Mouse (Mus musculus) left cerebral cortex, postnatal 10 days (tissue): ENCODE results near the gene Popdc2. TPM values are rescaled to one million over a fixed set of nuclear protein-coding genes. Genes with fewer than 3 reads are reported as not detected.

Experiments
- DNase-seq, 2 experiments: peaks; one replicate each; pipeline ENCODE4 v3.0.0; 2021 to 2022; ENCODE audit warnings: low spot score in 2 of 2, mixed read lengths in 1 of 2; ENCODE audit errors: extremely low spot score in 1 of 2
- intact Hi-C: fragments of 180-260 bp; cut with DNase I; formaldehyde crosslinking; loops from one replicate; pipeline ENCODE4 v1.15.1; 2025
- total RNA-seq, 2 experiments: library from RNA; stranded (reverse); gene quantifications; 2 replicates each; pipeline ENCODE4 v1.2.3; 2021

Gene Popdc2
- total RNA-seq, 2 experiments from 2014 or later: 0.53 TPM; not detected in 1

DNA sequence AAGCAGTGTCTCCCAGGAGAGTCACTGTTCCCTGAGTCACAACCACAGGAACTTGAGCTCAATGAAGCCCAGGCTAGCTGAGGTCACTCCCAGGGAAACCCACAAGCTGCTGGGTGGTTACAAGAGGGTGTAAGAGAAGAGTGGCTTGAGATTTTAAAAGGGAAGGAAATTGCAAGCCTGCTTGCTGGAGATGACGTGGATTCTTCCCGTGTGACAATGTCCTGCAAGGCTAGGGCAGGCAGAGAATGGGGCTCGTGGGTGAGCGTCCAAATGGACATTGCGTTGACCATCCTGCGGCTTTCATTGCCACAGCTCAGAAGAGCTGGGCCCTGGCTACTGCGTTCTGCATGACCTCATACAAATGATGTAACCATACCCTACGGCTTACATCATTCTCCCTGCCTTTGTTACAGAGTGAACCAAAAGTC, 32.2 kb downstream of the Popdc2 start:
- no peak for DNase-seq
- intact Hi-C loops: no loop called here

DNA sequence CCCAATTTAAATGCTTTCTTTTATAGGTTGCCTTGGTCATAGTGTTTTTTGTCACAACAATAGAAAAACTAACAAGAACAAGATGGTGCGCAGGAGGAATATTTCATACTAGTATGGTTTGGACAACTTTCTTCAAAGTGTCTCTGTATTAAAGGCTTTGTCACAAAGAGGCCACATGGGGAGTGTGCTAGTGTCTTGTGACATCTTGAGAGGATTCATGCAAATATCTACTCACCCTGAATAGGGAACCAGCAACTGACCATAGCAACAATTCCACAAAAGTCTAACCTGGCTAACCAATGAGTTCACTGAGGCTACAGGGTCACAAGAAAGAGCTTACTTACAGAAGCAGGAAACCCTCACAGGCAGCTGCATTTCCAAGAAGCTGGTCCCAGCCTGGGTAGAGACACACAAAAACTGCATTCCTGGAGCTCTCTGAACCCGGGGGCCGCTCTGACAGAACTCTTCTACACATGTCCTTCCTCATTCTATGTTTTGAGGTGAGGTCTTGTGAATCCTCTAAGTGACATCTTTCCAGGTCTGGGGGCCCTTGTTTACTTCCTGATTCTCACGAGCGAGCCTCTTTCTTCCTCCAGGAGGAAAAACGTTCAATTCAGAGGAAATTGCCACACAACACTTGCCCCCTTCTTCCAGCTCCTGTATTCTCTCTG, 33.2 kb downstream of the Popdc2 start:
- DNase-seq: no peak
- intact Hi-C loops: no loop called here

DNA sequence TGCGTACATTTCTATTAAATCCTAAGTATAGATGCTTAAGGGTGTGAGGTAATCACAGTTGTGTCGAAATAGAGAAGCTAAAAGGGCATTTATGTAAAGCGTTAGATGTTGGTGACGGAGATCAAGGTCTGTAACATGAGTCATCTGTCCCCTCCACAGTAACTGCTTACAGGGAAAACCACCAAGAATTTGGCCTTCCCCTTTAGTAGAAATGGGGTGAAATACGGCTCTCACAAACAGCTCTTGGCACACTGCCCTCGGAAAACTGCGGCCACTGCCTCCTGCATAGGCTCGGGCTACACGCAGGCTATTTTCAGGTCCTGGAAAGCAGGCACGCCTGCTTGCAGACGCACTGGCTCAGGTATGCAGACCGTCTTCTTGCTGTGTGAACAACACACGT, 34.1 kb downstream of the Popdc2 start:
- intact Hi-C loops: no loop called here
- peak in 1 of 2 experiments; percentile 65 for DNase-seq

DNA sequence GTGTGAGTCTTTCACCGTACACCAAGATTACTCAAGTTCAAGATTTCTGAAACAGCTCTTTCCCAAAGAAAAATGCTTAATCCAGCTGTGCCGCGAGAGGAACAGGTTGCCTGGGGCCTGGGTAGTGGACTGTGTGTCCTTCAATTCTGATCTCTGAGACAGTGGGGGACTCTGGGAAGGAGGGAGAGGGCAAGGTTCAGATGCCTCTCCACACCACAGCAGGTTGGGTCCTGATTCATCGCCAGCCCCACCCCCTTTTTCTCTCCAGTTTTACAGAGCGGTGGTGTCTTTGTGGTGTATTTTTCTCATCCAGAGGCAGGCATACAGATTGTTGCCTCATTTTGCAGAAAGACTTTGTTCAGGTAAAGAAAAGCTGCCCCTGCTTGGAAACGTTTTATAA, 36.3 kb downstream of the Popdc2 start:
- no peak for DNase-seq
- intact Hi-C loops: no loop called here

DNA sequence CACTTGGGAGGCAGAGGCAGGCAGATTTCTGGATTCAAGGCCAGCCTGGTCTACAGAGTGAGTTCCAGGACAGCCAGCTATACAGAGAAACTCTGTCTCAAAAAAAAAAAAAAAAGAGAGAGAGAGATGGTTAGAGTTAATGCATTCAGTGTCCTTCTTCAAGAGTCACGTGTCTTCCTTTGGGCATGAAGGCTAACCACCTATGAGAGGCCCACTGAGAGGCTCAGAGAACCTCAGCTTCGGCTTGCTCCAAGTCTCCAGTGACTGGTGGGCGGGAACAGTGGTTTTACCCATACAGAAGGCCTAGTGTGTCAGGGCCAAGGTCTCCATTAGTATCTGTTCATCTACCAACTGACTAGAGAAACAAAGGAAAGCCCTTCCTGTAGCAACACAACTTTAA, 37.1 kb downstream of the Popdc2 start:
- intact Hi-C loops: no loop called here
- DNase-seq: no peak

DNA sequence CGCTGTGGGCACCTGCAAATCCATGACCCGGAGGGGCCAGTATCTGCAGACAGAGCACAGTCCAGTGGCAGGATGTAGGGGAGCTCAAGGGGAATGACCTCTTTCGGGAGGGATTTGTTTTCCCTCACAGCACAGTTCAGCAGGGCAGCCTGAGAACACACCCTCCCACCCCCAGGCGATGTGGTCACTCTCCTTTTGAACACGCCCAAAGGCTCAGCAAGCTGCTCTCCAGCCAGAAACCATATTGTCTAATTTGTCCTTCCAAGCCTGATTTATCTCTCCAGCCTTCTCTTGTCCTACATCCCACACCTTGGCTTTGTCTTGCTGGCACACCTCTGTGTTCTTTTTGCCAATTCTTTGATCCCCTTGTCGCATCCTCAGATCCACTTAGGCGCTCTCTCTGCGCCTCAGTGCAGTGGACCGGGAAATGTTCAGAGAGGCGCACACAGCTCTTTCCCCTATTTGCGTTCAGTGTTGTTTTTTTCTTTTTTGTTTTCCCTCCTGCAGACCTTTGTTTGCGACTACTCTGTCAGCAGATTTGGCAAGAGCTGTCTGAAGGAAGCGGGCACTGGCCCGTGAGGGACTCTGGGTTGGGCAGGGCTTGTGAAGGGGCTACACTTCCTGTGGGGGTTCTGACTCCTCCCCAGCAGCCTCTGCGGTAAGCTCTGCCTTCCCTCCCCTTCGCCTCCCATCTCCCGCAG, 37.7 kb downstream of the Popdc2 start:
- peak; percentile 26 to 77 for DNase-seq
- intact Hi-C loops: no loop called here

DNA sequence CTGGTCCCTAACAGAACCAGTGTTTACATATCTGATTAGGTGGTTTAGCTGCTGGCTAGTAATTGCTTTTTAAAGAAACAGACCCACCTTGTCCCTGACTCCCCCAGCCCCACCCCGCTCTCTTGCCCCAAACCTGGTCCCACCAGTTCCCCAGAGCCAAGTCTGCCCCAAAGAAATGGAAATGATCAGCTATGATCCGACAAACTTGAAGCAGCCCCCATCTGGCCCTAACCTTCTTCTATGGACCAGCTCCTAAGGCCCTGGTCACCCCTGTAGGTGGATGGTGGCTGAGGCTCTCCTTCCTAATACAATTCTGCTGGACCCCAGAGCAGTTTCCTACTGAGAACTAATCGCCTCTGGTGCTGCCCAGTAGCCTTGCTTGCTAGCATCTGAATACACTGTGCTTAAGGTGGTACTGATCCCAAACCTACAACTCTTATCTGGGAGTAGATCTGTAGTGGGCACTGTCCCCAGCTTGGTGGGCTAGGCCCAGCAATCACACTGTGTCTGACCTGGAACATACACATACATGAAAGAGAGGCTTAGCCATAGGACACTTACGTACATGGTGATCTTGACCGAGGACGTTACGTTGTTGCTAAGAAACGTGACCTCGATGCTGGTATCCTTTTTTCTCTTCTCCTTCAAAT, 38.4 kb downstream of the Popdc2 start:
- no peak for DNase-seq
- intact Hi-C loops: no loop called here

DNA sequence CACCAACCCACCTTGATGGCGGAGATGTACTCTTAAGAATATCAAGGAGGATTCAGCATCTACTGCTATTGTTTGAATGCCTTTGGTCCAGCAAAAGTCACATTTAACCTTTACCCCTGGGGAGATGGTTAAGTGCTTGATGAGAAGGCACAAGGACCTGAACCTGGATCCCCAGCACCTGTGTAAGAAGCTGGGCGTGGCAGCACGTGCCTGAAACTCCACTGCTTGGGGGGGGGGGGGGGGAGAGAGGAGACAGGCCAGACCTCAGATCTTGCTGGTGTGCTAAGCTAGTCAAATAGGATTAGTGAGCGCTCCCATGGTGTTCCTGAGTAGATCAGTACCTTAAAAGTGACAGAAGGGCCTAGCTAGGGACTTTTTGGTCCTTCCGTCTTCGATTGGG, 39.5 kb downstream of the Popdc2 start:
- DNase-seq: no peak

DNA sequence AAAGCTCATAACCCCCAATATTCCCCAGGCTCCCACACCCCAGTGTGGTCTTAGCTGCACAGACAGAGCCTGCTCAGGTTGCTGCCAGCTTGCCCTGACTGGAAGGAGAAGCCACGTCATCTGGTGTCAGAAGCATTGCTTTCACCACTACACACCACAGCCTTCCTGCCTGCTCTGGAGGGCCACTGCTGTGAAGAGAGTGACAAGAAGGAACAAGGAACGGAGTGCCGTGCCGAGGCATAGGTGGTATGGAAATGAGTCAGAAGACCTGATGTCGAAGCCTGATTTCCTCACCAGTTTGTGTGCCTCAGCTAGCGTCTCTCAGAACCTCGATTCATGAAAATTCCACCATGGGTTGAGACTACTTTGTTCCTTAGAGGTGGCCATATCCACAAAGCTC, 41.6 kb downstream of the Popdc2 start:
- intact Hi-C loops: no loop called here
- DNase-seq: no peak

More for the DNA sequence above, 39.5 kb downstream of the Popdc2 start:
- intact Hi-C loops: no loop called here

DNA sequence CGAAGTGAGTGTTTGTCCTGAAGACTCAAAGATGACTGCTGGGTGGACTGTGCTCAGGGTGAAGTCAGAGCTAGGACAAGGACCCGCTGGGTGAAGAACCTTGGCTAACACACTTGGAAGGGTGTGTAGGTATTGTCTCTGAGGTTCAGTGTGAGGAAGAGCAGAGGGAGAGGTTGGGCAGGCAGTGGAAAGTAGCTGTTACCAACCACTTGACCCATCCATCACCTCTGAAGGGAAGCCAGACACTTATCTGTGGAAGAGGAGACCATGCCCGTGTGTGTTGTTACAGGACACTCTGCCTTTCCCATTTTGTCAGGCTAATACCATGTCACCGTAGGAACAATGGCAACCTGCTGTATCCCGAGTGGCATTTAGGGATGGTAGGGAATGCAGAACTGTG, 44.3 kb downstream of the Popdc2 start:
- no peak for DNase-seq
- intact Hi-C loops: no loop called here

DNA sequence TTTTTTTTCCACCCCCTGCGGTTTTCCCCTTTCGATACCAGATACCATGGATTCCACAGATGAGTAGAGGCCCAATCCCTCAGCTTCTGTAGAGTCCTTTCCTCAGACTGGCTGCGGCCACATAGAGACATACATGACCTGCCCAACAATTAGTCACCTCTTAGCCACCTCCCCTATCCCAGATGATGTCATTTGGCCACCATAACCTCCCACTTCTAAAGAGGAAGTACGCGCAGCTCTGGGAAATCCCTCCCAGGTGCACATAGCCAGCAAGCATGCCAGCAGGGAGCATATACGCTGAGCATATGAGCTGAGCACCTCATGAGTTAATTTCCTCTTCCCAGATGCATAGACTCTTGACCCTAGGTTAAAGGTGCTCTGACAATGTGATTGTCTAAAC, 44.7 kb downstream of the Popdc2 start:
- DNase-seq: no peak

DNA sequence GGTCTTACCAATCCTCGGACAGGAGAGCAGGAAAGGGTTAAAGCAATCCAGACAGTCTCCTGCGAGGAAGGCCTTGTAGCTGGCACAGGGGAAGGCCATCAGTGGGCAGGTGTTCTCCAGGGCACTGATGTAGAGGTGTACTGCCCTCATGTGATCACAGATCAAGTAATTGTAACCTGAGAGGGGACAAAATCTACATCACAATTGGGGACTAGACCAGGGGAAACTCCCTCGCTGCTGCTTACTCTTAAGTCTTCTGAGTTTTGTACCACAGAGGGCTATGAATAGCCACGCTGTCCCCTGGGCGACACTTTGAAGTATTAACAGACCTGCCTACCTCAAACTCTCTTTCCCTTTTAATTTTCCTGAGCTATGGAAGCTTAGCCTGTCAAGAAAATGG, 45.6 kb downstream of the Popdc2 start:
- intact Hi-C loops: no loop called here
- DNase-seq: no peak

More for the DNA sequence above, 44.7 kb downstream of the Popdc2 start:
- intact Hi-C loops: no loop called here

DNA sequence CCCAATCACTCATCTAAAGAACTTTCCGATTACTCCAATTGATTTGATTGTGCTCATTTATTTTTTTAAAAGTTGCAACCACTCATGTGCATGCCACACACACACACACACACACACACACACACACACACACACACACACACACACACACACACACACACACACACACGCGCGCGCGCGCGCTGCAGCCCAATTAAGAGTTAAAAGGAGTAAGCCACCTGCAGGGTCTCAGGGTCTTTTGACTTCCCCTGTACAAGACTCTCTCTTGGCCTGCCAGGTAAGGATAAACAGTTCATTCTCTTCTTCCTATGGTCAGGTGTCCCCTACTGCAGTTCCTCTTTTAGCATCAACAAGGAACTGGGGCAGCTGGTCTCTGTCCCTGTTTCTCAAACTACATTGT, 46.4 kb downstream of the Popdc2 start:
- no peak for DNase-seq
- intact Hi-C loops: no loop called here

DNA sequence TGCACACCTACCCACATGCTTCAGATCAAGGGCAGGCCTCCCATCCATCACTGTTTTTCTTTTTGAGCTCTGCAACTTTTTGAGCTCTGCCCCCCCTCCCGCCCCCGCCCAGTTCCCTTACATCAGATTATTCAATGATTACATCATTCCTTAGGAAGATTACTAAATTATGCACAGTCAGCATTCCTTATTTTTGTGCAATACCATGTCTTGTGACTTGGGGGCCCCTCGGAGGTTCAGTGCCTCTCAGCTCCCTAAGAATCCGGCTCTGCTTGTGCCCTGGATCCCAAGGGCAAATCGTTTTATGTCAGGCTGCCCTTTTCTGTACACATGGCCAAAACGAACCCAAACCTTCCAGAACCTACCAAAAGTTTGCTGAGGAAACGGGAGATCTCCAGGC, 52.9 kb downstream of the Popdc2 start:
- intact Hi-C loops: no loop called here
- no peak for DNase-seq

DNA sequence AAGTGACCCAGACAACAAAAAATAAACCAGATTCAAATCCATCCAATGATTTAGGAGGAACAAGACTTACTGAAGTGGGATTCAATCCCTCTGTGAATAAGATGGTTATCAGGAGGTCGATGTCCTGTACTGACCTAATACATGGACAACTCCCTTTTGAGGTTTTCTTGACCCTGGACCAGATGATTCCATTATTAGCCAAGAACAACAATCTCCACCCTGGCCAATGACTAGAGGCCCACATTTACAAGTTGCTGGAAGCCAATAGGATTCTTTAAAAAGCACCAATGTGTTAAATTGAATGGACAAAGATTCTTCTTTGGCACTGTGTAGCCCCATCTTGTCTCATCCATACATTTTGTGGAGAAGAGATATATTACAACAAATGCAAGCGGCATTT, 63.4 kb downstream of the Popdc2 start:
- intact Hi-C loops: no loop called here
- no peak for DNase-seq

DNA sequence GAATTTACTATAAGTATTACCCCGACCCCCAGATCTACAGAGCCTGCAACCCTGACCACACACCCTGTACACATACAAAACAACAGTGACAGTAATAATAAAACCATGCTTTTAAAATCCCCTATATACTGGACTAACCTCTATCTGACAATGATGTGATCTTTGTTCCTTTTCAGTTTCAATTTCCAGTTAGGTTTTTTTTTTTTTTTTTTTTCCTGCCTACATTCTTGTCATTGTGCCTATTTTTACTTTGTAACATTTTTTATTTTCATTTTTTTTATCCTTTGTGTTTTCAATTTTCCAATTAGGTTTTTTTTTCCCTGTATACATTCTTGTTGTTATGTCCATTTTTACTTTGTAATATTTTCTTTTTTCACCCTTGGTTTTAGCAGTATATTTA, 63.8 kb downstream of the Popdc2 start:
- intact Hi-C loops: no loop called here

More for the DNA sequence above, 63.8 kb downstream of the Popdc2 start:
- DNase-seq: no peak
